Mouse (Mus musculus): ENCODE data around the gene Ankrd50. TPM values are rescaled to one million over a fixed set of nuclear protein-coding genes. Genes with fewer than 3 reads are reported as not detected.

The Ankrd50 gene
- total RNA-seq, 4 experiments from 2014 or later = 21.9 to 29.1 (median 26.2) TPM

GRCm38 (mm10) chr3:38463149-38463548 is 21.5 kb downstream of the Ankrd50 start:
- DNase-seq = no peak

- DNase-seq = no peak
Observed at GRCm38 (mm10) chr3:38461742-38462141, 22.9 kb downstream of the Ankrd50 start.

GRCm38 (mm10) chr3:38460250-38460624 is 24.4 kb downstream of the Ankrd50 start:
- DNase-seq = no peak

GRCm38 (mm10) chr3:38459507-38460249 is 25.0 kb downstream of the Ankrd50 start:
- no peak for DNase-seq

GRCm38 (mm10) chr3:38457041-38457440 is 27.6 kb downstream of the Ankrd50 start:
- DNase-seq = no peak

GRCm38 (mm10) chr3:38452199-38452598 is 32.4 kb downstream of the Ankrd50 start:
- DNase-seq = no peak

GRCm38 (mm10) chr3:38446586-38446985 is 38.1 kb downstream of the Ankrd50 start:
- DNase-seq = no peak

- DNase-seq = no peak
Observed at GRCm38 (mm10) chr3:38443875-38444274, 40.8 kb downstream of the Ankrd50 start.

GRCm38 (mm10) chr3:38440564-38440991 is 44.1 kb downstream of the Ankrd50 start:
- no peak for DNase-seq

GRCm38 (mm10) chr3:38436596-38436995 is 48.0 kb downstream of the Ankrd50 start:
- no peak for DNase-seq

- DNase-seq = no peak
Observed at GRCm38 (mm10) chr3:38435828-38436227, 48.8 kb downstream of the Ankrd50 start.

- no peak for DNase-seq
Observed at GRCm38 (mm10) chr3:38434486-38434885, 50.2 kb downstream of the Ankrd50 start.

GRCm38 (mm10) chr3:38433495-38434464 is 50.9 kb downstream of the Ankrd50 start:
- no peak for DNase-seq

GRCm38 (mm10) chr3:38431461-38431860 is 53.2 kb downstream of the Ankrd50 start:
- DNase-seq = no peak

- DNase-seq = no peak
Observed at GRCm38 (mm10) chr3:38431042-38431441, 53.6 kb downstream of the Ankrd50 start.

GRCm38 (mm10) chr3:38427200-38427599 is 57.4 kb downstream of the Ankrd50 start:
- no peak for DNase-seq

- no peak for DNase-seq
Observed at GRCm38 (mm10) chr3:38423966-38424365, 60.7 kb downstream of the Ankrd50 start.

- DNase-seq = no peak
Observed at GRCm38 (mm10) chr3:38419896-38420295, 64.7 kb downstream of the Ankrd50 start.

- DNase-seq = no peak
Observed at GRCm38 (mm10) chr3:38415292-38415930, 69.2 kb downstream of the Ankrd50 start.
